Mouse (Mus musculus): ENCODE data around the gene 1700021F07Rik.

Gene 1700021F07Rik

GRCm38 (mm10) chr2:173564179-173564578, 41.8 kb downstream of the 1700021F07Rik start:
- DNase-seq: no peak
